Mouse (Mus musculus) ES-E14 (cell line): Measurements from ENCODE around the gene Olfr397. TPM values are rescaled to one million over a fixed set of nuclear protein-coding genes. Genes with fewer than 3 reads are reported as not detected.

Experiments used
- DNase-seq: peaks from one replicate; pipeline ENCODE4 v3.0.0-alpha.2; 2013; ENCODE audit warnings: low read depth, low spot score
- H3K27ac ChIP-seq: 2 replicates; pipeline ENCODE4 v1.5.1; 2012; ENCODE audit warnings: low read depth, mild to moderate bottlenecking, low read length, moderate library complexity, mixed read lengths; ENCODE audit not compliant: poor library complexity, insufficient read depth, severe bottlenecking
- H3K36me3 ChIP-seq: 2 replicates; pipeline ENCODE4 v1.6.1; 2012; ENCODE audit warnings: mild to moderate bottlenecking, low read length, moderate library complexity, mixed read lengths; ENCODE audit not compliant: control insufficient read depth, poor library complexity, insufficient read depth, severe bottlenecking
- H3K4me1 ChIP-seq, 2 experiments: fragments of 150-350 bp in 1 of 2; sonication (generic) in 1 of 2; 2 replicates each; pipeline ENCODE4 v1.6.1; 2012; ENCODE audit warnings: low read length in 2 of 2, mild to moderate bottlenecking in 1 of 2, mixed read lengths in 1 of 2; ENCODE audit not compliant: control insufficient read depth in 2 of 2, insufficient read depth in 2 of 2, poor library complexity in 1 of 2
- H3K4me3 ChIP-seq, 2 experiments: fragments of 150-350 bp in 1 of 2; sonication (generic) in 1 of 2; 2 replicates each; pipeline ENCODE4 v1.5.1; 2012; ENCODE audit warnings: low read length in 2 of 2, low read depth in 1 of 2, mild to moderate bottlenecking in 1 of 2, mixed read lengths in 1 of 2; ENCODE audit not compliant: insufficient read depth in 1 of 2, poor library complexity in 1 of 2, severe bottlenecking in 1 of 2
- H3K9ac ChIP-seq: 2 replicates; pipeline ENCODE4 v1.6.1; 2012; ENCODE audit warnings: low read depth, mild to moderate bottlenecking, low read length, mixed read lengths; ENCODE audit not compliant: poor library complexity, insufficient read depth, severe bottlenecking
- H3K9me3 ChIP-seq: fragments of 150-350 bp; sonication (generic); 2 replicates; pipeline ENCODE4 v1.6.1; 2012; ENCODE audit warnings: low read depth, mild to moderate bottlenecking, low read length; ENCODE audit not compliant: control insufficient read depth, insufficient read depth
- CHD2 ChIP-seq: IDR thresholded peaks from 2 replicates; pipeline ENCODE4 v1.6.1; 2014; ENCODE audit warnings: mild to moderate bottlenecking, low read depth, low read length, inconsistent platforms
- HCFC1 ChIP-seq: IDR thresholded peaks from 2 replicates; pipeline ENCODE4 v1.6.1; 2012; ENCODE audit warnings: low read length, inconsistent platforms, borderline replicate concordance; ENCODE audit not compliant: insufficient read depth
- MAFK ChIP-seq: IDR thresholded peaks from 2 replicates; pipeline ENCODE4 v1.6.1; 2014; ENCODE audit warnings: mild to moderate bottlenecking, low read depth, low read length, inconsistent platforms; ENCODE audit not compliant: insufficient read depth
- ZC3H11A ChIP-seq: IDR thresholded peaks from 2 replicates; pipeline ENCODE4 v1.6.1; 2012; ENCODE audit warnings: low read depth, mild to moderate bottlenecking, inconsistent platforms, low read length, borderline replicate concordance
- ZNF384 ChIP-seq: IDR thresholded peaks from 2 replicates; pipeline ENCODE4 v1.6.1; 2012; ENCODE audit warnings: low read depth, low read length, inconsistent platforms
- in situ Hi-C, 2 experiments: fragments of 600-800 bp; cut with MboI; formaldehyde crosslinking; loops; one replicate each; pipeline ENCODE4 v1.15.1; 2025; ENCODE audit warnings: low sequenced_read_pairs in 2 of 2, inconsistent platforms in 1 of 2; ENCODE audit not compliant: unreplicated experiment in 2 of 2
- total RNA-seq: library from RNA; depleted of rRNA; stranded (reverse); fragments of 300-350 nt; gene quantifications from 2 replicates; pipeline ENCODE4 v1.2.3, GENCODE M21; 2012; rRNA removed

The Olfr397 gene
- not detected in 2 replicates for total RNA-seq

GRCm38 (mm10) chr11:73960517-73960916, at the start of gene Olfr397:
Gene Olfr397 (plus strand): TSS chr11:73960817.
- Histone ChIP-seq H3K9me3 (no peaks in the 10 kb centered on the region), H3K9ac (no peak within 1 kb of the TSS), H3K4me3 (no peak within 1 kb of the TSS), H3K4me1 (no peaks in the 10 kb centered on the region), H3K27ac (no peak within 1 kb of the TSS), H3K36me3 (no peaks in the 10 kb centered on the region)
- TF ChIP-seq MAFK, result no peak
- no peak for TF ChIP-seq ZC3H11A
- TF ChIP-seq CHD2, result no peak
- no peak for TF ChIP-seq ZNF384
- TF ChIP-seq HCFC1, result no peak
- DNase-seq, result no peak
- in situ Hi-C loops, result no loop called here

GRCm38 (mm10) chr11:73936377-73936776, 24.2 kb upstream of the Olfr397 start, which contains the start of gene Olfr23:
Gene Olfr23 (plus strand): TSS chr11:73936677.
- Histone ChIP-seq H3K4me3 (no peak within 1 kb of the TSS), H3K27ac (no peak within 1 kb of the TSS), H3K9me3 (no peaks in the 10 kb centered on the region), H3K36me3 (no peaks in the 10 kb centered on the region), H3K4me1 (no peaks in the 10 kb centered on the region), H3K9ac (no peak within 1 kb of the TSS)
- DNase-seq, result no peak
- no peak for TF ChIP-seq CHD2
- in situ Hi-C loops, result no loop called here

GRCm38 (mm10) chr11:73990307-73990706, 29.7 kb downstream of the Olfr397 start, which contains the start of gene Olfr398:
Gene Olfr398 (minus strand): TSS chr11:73990407.
- no peaks in the 10 kb centered on the region for H3K36me3 ChIP-seq
- no peaks in the 10 kb centered on the region for H3K4me1 ChIP-seq
- no peak for TF ChIP-seq MAFK
- no peak for TF ChIP-seq ZNF384
- TF ChIP-seq HCFC1, result no peak
- TF ChIP-seq ZC3H11A, result no peak
- TF ChIP-seq CHD2, result no peak
- H3K27ac ChIP-seq, result no peak within 1 kb of the TSS
- H3K4me3 ChIP-seq, result no peak within 1 kb of the TSS
- in situ Hi-C loops, result no loop called here
- no peak for DNase-seq
- no peak within 1 kb of the TSS for H3K9ac ChIP-seq
- no peaks in the 10 kb centered on the region for H3K9me3 ChIP-seq

- Histone ChIP-seq H3K9me3 (no peaks in the 10 kb centered on the region), H3K4me3 (no peak overlapping the region), H3K36me3 (no peaks in the 10 kb centered on the region), H3K4me1 (no peaks in the 10 kb centered on the region), H3K27ac (no peak overlapping the region), H3K9ac (no peak overlapping the region)
- in situ Hi-C loops, result no loop called here
- DNase-seq, result no peak
- TF ChIP-seq MAFK (no peak), ZNF384 (no peak), ZC3H11A (no peak), CHD2 (no peak), HCFC1 (no peak)
Measured at GRCm38 (mm10) chr11:73993115-73993514, 32.5 kb downstream of the Olfr397 start.

Other genes with a start within 250 kb of the Olfr397 start
- not detected in 2 replicates for gene Olfr389, start 180.1 kb upstream of the Olfr397 start, total RNA-seq
- not detected in 2 replicates for gene Olfr390, start 177.9 kb upstream of the Olfr397 start, total RNA-seq
- gene Olfr391-ps, start 157.8 kb upstream of the Olfr397 start, total RNA-seq, result not detected in 2 replicates
- not detected in 2 replicates for gene Olfr392, start 143.8 kb upstream of the Olfr397 start, total RNA-seq
- gene Olfr393, start 109.4 kb upstream of the Olfr397 start, total RNA-seq, result not detected in 2 replicates
- not detected in 2 replicates for gene Olfr394, start 70.0 kb upstream of the Olfr397 start, total RNA-seq
- not detected in 2 replicates for gene Olfr395, start 51.5 kb upstream of the Olfr397 start, total RNA-seq
- gene Olfr23, start 24.1 kb upstream of the Olfr397 start, total RNA-seq, result not detected in 2 replicates
- not detected in 2 replicates for gene Olfr398, start 29.6 kb downstream of the Olfr397 start, total RNA-seq
- gene Olfr139, start 95.7 kb downstream of the Olfr397 start, total RNA-seq, result not detected in 2 replicates
- gene Olfr399, start 95.8 kb downstream of the Olfr397 start, total RNA-seq, result not detected in 2 replicates
- gene Zfp616, start 109.1 kb downstream of the Olfr397 start, total RNA-seq, result not detected in 2 replicates
- not detected in 2 replicates for gene Olfr401, start 152.9 kb downstream of the Olfr397 start, total RNA-seq
- gene Olfr402, start 192.7 kb downstream of the Olfr397 start, total RNA-seq, result not detected in 2 replicates
- not detected in 2 replicates for gene Olfr403, start 225.4 kb downstream of the Olfr397 start, total RNA-seq